Mouse (Mus musculus): Measurements from ENCODE around the gene Irs1.

GRCm38 (mm10) chr1:82257457-82257856, 33.8 kb downstream of the Irs1 start:
- TF ChIP-seq CTCF (IDR thresholded peaks at IDR 0.05; ENCODE audit: low read depth, low read length): no peak
- TF ChIP-seq POLR2A (IDR thresholded peaks at IDR 0.05; ENCODE audit: extremely low read depth, insufficient read depth, low read length): no peak
